ENCODE assay signal across 9 mouse cellular contexts in the genomic region with DNA sequence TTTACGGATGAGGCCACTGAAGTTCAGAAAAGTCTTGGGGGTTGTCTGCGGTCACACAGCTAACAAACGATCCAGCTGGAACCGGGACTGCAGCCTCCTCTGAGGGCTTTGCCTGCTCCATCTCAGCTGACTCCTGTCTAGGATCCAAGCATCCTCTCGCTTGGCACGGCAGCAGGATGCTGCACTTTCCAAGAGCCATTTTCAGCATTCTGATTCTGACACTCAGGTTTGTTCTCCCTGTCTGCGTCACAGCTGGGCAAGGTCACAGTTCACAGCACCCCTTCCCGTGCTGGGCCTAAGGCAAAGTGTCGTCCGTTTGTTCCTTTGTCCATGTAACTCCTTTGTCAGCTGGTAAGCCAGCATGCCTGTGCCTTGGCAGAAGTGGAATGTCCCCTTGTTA.
A peak's percentile ranks its signal among the peaks of the same experiment; 100 is the strongest.
DNase-seq lines count a peak whose midpoint lies in the region; ATAC-seq and TF ChIP-seq lines count a peak whose summit lies in the region.
"Had no signal": no experiment of that assay in that cellular context is flagged by ENCODE, and none has a peak within 500 bp of the region (broad histone marks: within the 10 kb centered on the region; RNA-seq: fewer than 3 reads in every experiment).

No protein-coding gene starts in this region.

- TF ChIP-seq CTCF in heart, adult 2 months (IDR thresholded peaks at IDR 0.05): no peak
- no peak for TF ChIP-seq CTCF in liver, postnatal 0 days (IDR thresholded peaks at IDR 0.05; ENCODE audit: low read depth)

- H3K9ac ChIP-seq in heart, adult 2 months (ENCODE audit: low read depth, low read length): no peak overlapping the region
- no peak overlapping the region for H3K9ac ChIP-seq in hindbrain, embryonic 11.5 days (ENCODE audit: low read depth, low read length)
- no peak overlapping the region for H3K9ac ChIP-seq in liver, postnatal 0 days (replicated peaks)

- no peak overlapping the region for H3K4me2 ChIP-seq in hindbrain, embryonic 11.5 days (replicated peaks; ENCODE audit: low read depth, low read length)
- no peak overlapping the region for H3K4me2 ChIP-seq in myocyte (ENCODE audit: low read depth)
- H3K4me2 ChIP-seq in liver, postnatal 0 days (ENCODE audit: low read depth, low read length): no peak overlapping the region

- TF ChIP-seq EP300 in heart, adult 2 months (IDR thresholded peaks at IDR 0.05; ENCODE audit: insufficient read depth, low read depth, low read length): 0 out of 2 replicates have a peak, but pooled peaks have one; percentile 39
- no peak for TF ChIP-seq EP300 in liver, postnatal 0 days (IDR thresholded peaks at IDR 0.05; ENCODE audit: low read depth)

- H3ac ChIP-seq in myocyte (ENCODE audit: control insufficient read depth, insufficient read length): no peak overlapping the region

- WGBS in heart, adult 2 months: 41% methylated on average over 10 of the region's 10 CpGs
- WGBS in forebrain, embryonic 10.5 days: 78% methylated on average over 10 of the region's 10 CpGs
- 67% methylated on average over 10 of the region's 10 CpGs for WGBS in hindbrain, embryonic 11.5 days
- 81% methylated on average over 10 of the region's 10 CpGs for WGBS in liver, postnatal 0 days (ENCODE audit: insufficient replicate concordance)

- no peaks in the 10 kb centered on the region for H3K27me3 ChIP-seq in heart, adult 2 months (ENCODE audit: control insufficient read depth, insufficient read depth, low read length)
- no peaks in the 10 kb centered on the region for H3K27me3 ChIP-seq in forebrain, embryonic 10.5 days (ENCODE audit: poor library complexity, severe bottlenecking)
- no peaks in the 10 kb centered on the region for H3K27me3 ChIP-seq in hindbrain, embryonic 11.5 days (ENCODE audit: control insufficient read depth, insufficient read depth, low read length)
- H3K27me3 ChIP-seq in myocyte (ENCODE audit: control insufficient read depth, insufficient read depth, insufficient read length): no peaks in the 10 kb centered on the region
- no peaks in the 10 kb centered on the region for H3K27me3 ChIP-seq in liver, postnatal 0 days (ENCODE audit: insufficient read depth, low read length)

- H3K9me3 ChIP-seq in forebrain, embryonic 10.5 days: no peaks in the 10 kb centered on the region
- no peaks in the 10 kb centered on the region for H3K9me3 ChIP-seq in hindbrain, embryonic 11.5 days (ENCODE audit: control insufficient read depth, low read length)
- no peaks in the 10 kb centered on the region for H3K9me3 ChIP-seq in liver, postnatal 0 days (ENCODE audit: low read length)

- no peak overlapping the region for H3K4me3 ChIP-seq in heart, adult 2 months
- no peak overlapping the region for H3K4me3 ChIP-seq in forebrain, embryonic 10.5 days
- H3K4me3 ChIP-seq in hindbrain, embryonic 11.5 days (ENCODE audit: low read depth, low read length): no peak overlapping the region
- no peak overlapping the region for H3K4me3 ChIP-seq in myocyte
- H3K4me3 ChIP-seq in liver, postnatal 0 days (ENCODE audit: low read depth, low read length): no peak overlapping the region

- peaks cover 8% of the 10 kb centered on the region; the same call in 1 of the 2 replicates for H3K36me3 ChIP-seq in heart, adult 2 months (ENCODE audit: control insufficient read depth, insufficient read depth, low read length)
- H3K36me3 ChIP-seq in forebrain, embryonic 10.5 days (replicated peaks): peaks cover 59% of the 10 kb centered on the region
- H3K36me3 ChIP-seq in hindbrain, embryonic 11.5 days (ENCODE audit: control insufficient read depth, insufficient read depth, low read length): 0 out of 2 replicates have a peak, but pooled peaks cover 5% of the 10 kb centered on the region
- peaks cover 24% of the 10 kb centered on the region for H3K36me3 ChIP-seq in myocyte (ENCODE audit: control insufficient read depth, insufficient read depth)
- H3K36me3 ChIP-seq in liver, postnatal 0 days (replicated peaks; ENCODE audit: insufficient read depth, low read length): peaks cover 40% of the 10 kb centered on the region

- no peak for ATAC-seq in hindbrain, embryonic 11.5 days (ENCODE audit: low FRiP score)
- ATAC-seq in liver, postnatal 0 days: no peak
- ATAC-seq in megakaryocyte, adult 5-6 weeks (ENCODE audit: poor library complexity, severe bottlenecking): no peak

- peaks cover 29% of the 10 kb centered on the region for H3K4me1 ChIP-seq in heart, adult 2 months (ENCODE audit: control insufficient read depth, insufficient read depth, low read length)
- peaks cover 85% of the 10 kb centered on the region for H3K4me1 ChIP-seq in forebrain, embryonic 10.5 days
- H3K4me1 ChIP-seq in hindbrain, embryonic 11.5 days (replicated peaks; ENCODE audit: control insufficient read depth, insufficient read depth, low read length): peaks cover 42% of the 10 kb centered on the region
- peaks cover 20% of the 10 kb centered on the region for H3K4me1 ChIP-seq in liver, postnatal 0 days (ENCODE audit: insufficient read depth)

- DNase-seq in heart, adult 2 months: peak in 1 of 2 experiments; percentile 69
- DNase-seq in heart, postnatal 25 days (ENCODE audit: low spot score): no peak
- no peak for DNase-seq in forebrain, embryonic 10.5 days (ENCODE audit: extremely low spot score, low spot score)
- DNase-seq in hindbrain, embryonic 11.5 days (ENCODE audit: low spot score): no peak
- no peak for DNase-seq in kidney, adult 9 months
- no peak for DNase-seq in liver, postnatal 0 days
- DNase-seq: lung, adult 2 months had no signal

- intact Hi-C loops in heart, adult 2 months (cut with DNase I): no loop called here
- intact Hi-C loops in heart, postnatal 25 days (cut with DNase I): no loop called here

- no peak for TF ChIP-seq POLR2A in heart, adult 2 months (IDR thresholded peaks at IDR 0.05; ENCODE audit: insufficient read depth, low read depth, low read length)
- no peak for TF ChIP-seq POLR2A in myocyte (IDR thresholded peaks at IDR 0.05; ENCODE audit: insufficient read length, low read depth)

- H3K27ac ChIP-seq in heart, adult 2 months: no peak overlapping the region
- H3K27ac ChIP-seq in forebrain, embryonic 10.5 days: peak overlapping the region; percentile 97
- peak overlapping the region; percentile 98 for H3K27ac ChIP-seq in hindbrain, embryonic 11.5 days (ENCODE audit: low read depth, low read length)
- H3K27ac ChIP-seq in liver, postnatal 0 days (ENCODE audit: low read depth): no peak overlapping the region

- H3K79me2 ChIP-seq in heart, adult 2 months (replicated peaks; ENCODE audit: control insufficient read depth, insufficient read depth, low read length): no peaks in the 10 kb centered on the region
- no peaks in the 10 kb centered on the region for H3K79me2 ChIP-seq in myocyte (ENCODE audit: control insufficient read depth, insufficient read depth)

TF ChIP-seq in myocyte, 11 proteins besides CTCF, POLR2A, EP300 and RAD21:
- TF ChIP-seq TCF3 (IDR thresholded peaks at IDR 0.05; ENCODE audit: insufficient read length, low read depth) (no peak), POLR2AphosphoS2 (IDR thresholded peaks at IDR 0.05; ENCODE audit: insufficient read length, low read depth) (peak; percentile 35)

Comparison
In these comparisons a context has a peak if more than half of its experiments do, and no peak if none do; other contexts are left out.
1. H3K27ac ChIP-seq: peak in forebrain, embryonic 10.5 days (single experiment) and hindbrain, embryonic 11.5 days (single experiment); none in heart, adult 2 months (single experiment) and liver, postnatal 0 days (single experiment).